Mouse (Mus musculus): ENCODE measurements around the gene Batf.

GRCm38 (mm10) chr12:85659319-85659718 is 27.1 kb upstream of the Batf start:
- no peak for TF ChIP-seq CTCF (IDR thresholded peaks at IDR 0.05; ENCODE audit: low read depth)
- no peak for TF ChIP-seq EP300 (IDR thresholded peaks at IDR 0.05; ENCODE audit: low read depth)

All from liver, embryonic 14.5 days (tissue).